Mouse (Mus musculus) lung, embryonic 14.5 days (tissue): ENCODE results near the gene Cytip. TPM values are rescaled to one million over a fixed set of nuclear protein-coding genes. Genes with fewer than 3 reads are reported as not detected.
"Not testable (repeated sequence)": the region's sequence is repeated elsewhere in the genome, so short reads cannot be mapped to it uniquely, and the experiment has no call there.

Source experiments
- ATAC-seq: fragments of 200-750 bp; cut with Nextera tagmentation; 2 replicates; pipeline ENCODE4 v1.8.0; 2017; ENCODE audit warnings: mild to moderate bottlenecking, moderate TSS enrichment, moderate library complexity; ENCODE audit not compliant: insufficient read depth
- DNase-seq: peaks from one replicate; pipeline ENCODE4 v3.0.0-alpha.2; 2015
- H3K27ac ChIP-seq: fragments of 300-500 bp; sonication (generic); 2 replicates; pipeline ENCODE4 v1.5.1; 2014; ENCODE audit warnings: low read depth, mild to moderate bottlenecking, moderate library complexity
- H3K27me3 ChIP-seq: fragments of 300-500 bp; sonication (generic); 2 replicates; pipeline ENCODE4 v1.6.1; 2014; ENCODE audit warnings: low read length, control low read depth; ENCODE audit not compliant: insufficient read depth
- H3K36me3 ChIP-seq: fragments of 300-500 bp; sonication (generic); 2 replicates; pipeline ENCODE4 v1.6.1; 2014; ENCODE audit warnings: control low read depth; ENCODE audit not compliant: insufficient read depth
- H3K4me1 ChIP-seq: fragments of 300-500 bp; sonication (generic); 2 replicates; pipeline ENCODE4 v1.6.1; 2014; ENCODE audit warnings: antibody characterized with exemption, control low read depth; ENCODE audit not compliant: insufficient read depth
- H3K4me2 ChIP-seq: fragments of 300-500 bp; sonication (generic); 2 replicates; pipeline ENCODE4 v1.6.1; 2014; ENCODE audit warnings: mild to moderate bottlenecking
- H3K4me3 ChIP-seq: fragments of 300-500 bp; sonication (generic); 2 replicates; pipeline ENCODE4 v1.5.1; 2014; ENCODE audit warnings: low read depth, low read length
- H3K9ac ChIP-seq: fragments of 300-500 bp; sonication (generic); 2 replicates; pipeline ENCODE4 v1.6.1; 2014
- H3K9me3 ChIP-seq: fragments of 300-500 bp; sonication (generic); 2 replicates; pipeline ENCODE4 v1.6.1; 2016; ENCODE audit warnings: low read depth, low read length, control low read depth
- CTCF ChIP-seq: IDR thresholded peaks from 2 replicates; pipeline ENCODE4 v1.5.1; 2016; ENCODE audit warnings: antibody characterized with exemption, low read depth
- WGBS: fragments of 180-500 bp; shearing (Covaris S2); extraction: QIAGEN DNeasy Blood & Tissue Kit; methylation state at CpG from one replicate; pipeline ENCODE4 v1.1.7; 2014; 5-methylcytosine and 5-hydroxymethylcytosine counted together
- polyA plus RNA-seq: library from polyadenylated mRNA; unstranded; fragments of >200 nt; fragmentation: Nextera tagmentation; extraction: Ambion mirVana; gene quantifications from 2 replicates; pipeline ENCODE4 v1.2.1, GENCODE M21; 2014

Gene Cytip
- polyA plus RNA-seq, 1 experiment from 2014 or later = 1.3 TPM

GRCm38 (mm10) chr2:58111105-58111504 lies 84.2 kb downstream of the Cytip start:
- ATAC-seq = no peak
- no peak overlapping the region for H3K27ac ChIP-seq
- no peaks in the 10 kb centered on the region for H3K36me3 ChIP-seq
- peak; percentile 7 for DNase-seq
- H3K4me1 ChIP-seq = no peaks in the 10 kb centered on the region
- no peaks in the 10 kb centered on the region for H3K9me3 ChIP-seq
- no peak for TF ChIP-seq CTCF
- 51% methylated on average over 4 of the region's 4 CpGs for WGBS
- H3K4me3 ChIP-seq = no peak overlapping the region
- no peaks in the 10 kb centered on the region for H3K27me3 ChIP-seq
- H3K9ac ChIP-seq = no peak overlapping the region
- H3K4me2 ChIP-seq = no peak overlapping the region

- WGBS = 85% methylated on average over 13 of the region's 16 CpGs
Measured at GRCm38 (mm10) chr2:58107887-58108286, 87.4 kb downstream of the Cytip start.

GRCm38 (mm10) chr2:58107046-58107445 lies 88.3 kb downstream of the Cytip start:
- Histone ChIP-seq H3K4me3 (no peak overlapping the region), H3K4me1 (no peaks in the 10 kb centered on the region), H3K27me3 (no peaks in the 10 kb centered on the region), H3K27ac (no peak overlapping the region), H3K4me2 (no peak overlapping the region), H3K9me3 (no peaks in the 10 kb centered on the region; the same call in 1 of the 2 replicates), H3K36me3 (no peaks in the 10 kb centered on the region), H3K9ac (no peak overlapping the region)
- no peak for TF ChIP-seq CTCF
- WGBS = 85% methylated on average over 6 of the region's 6 CpGs
- DNase-seq (no peak), ATAC-seq (no peak)

More at GRCm38 (mm10) chr2:58107887-58108286, 87.4 kb downstream of the Cytip start:
- H3K27me3 ChIP-seq, H3K9ac ChIP-seq, H3K4me3 ChIP-seq, DNase-seq, H3K4me1 ChIP-seq, H3K4me2 ChIP-seq, H3K36me3 ChIP-seq, H3K9me3 ChIP-seq, H3K27ac ChIP-seq, ATAC-seq: not testable (repeated sequence)

GRCm38 (mm10) chr2:58094818-58095217 lies 100.5 kb downstream of the Cytip start:
- Histone ChIP-seq H3K9ac (no peak overlapping the region), H3K36me3 (no peaks in the 10 kb centered on the region), H3K4me2 (no peak overlapping the region), H3K27me3 (no peaks in the 10 kb centered on the region), H3K4me1 (no peaks in the 10 kb centered on the region), H3K9me3 (no peaks in the 10 kb centered on the region), H3K4me3 (no peak overlapping the region), H3K27ac (no peak overlapping the region)
- ATAC-seq = no peak
- TF ChIP-seq CTCF = no peak
- no peak for DNase-seq
- 59% methylated on average over 1 of the region's 1 CpGs for WGBS

GRCm38 (mm10) chr2:58086420-58086819 lies 108.9 kb downstream of the Cytip start:
- no peak overlapping the region for H3K9ac ChIP-seq
- no peak overlapping the region for H3K27ac ChIP-seq
- H3K9me3 ChIP-seq = no peaks in the 10 kb centered on the region
- H3K4me2 ChIP-seq = no peak overlapping the region
- DNase-seq (no peak), ATAC-seq (no peak)
- no peaks in the 10 kb centered on the region for H3K4me1 ChIP-seq
- H3K36me3 ChIP-seq = no peaks in the 10 kb centered on the region
- H3K27me3 ChIP-seq = no peaks in the 10 kb centered on the region
- no peak overlapping the region for H3K4me3 ChIP-seq
- TF ChIP-seq CTCF = no peak
- 71% methylated on average over 1 of the region's 1 CpGs for WGBS

- no peak for TF ChIP-seq CTCF
- Histone ChIP-seq H3K36me3 (no peaks in the 10 kb centered on the region), H3K9me3 (no peaks in the 10 kb centered on the region), H3K4me2 (no peak overlapping the region), H3K27me3 (no peaks in the 10 kb centered on the region), H3K27ac (no peak overlapping the region), H3K4me3 (no peak overlapping the region), H3K9ac (no peak overlapping the region), H3K4me1 (no peaks in the 10 kb centered on the region)
- DNase-seq (no peak), ATAC-seq (no peak)
- WGBS = 49% methylated on average over 1 of the region's 1 CpGs
Measured at GRCm38 (mm10) chr2:58079849-58080248, 115.5 kb downstream of the Cytip start.

Other genes with a start within 250 kb of the Cytip start
- 1.3 and 1.8 TPM in 2 replicates for gene Galnt5, start 197.6 kb downstream of the Cytip start, polyA plus RNA-seq
- not detected in 2 replicates for gene Ermn, start 142.7 kb downstream of the Cytip start, polyA plus RNA-seq
- 0.67 and 1.1 TPM in 2 replicates for gene Acvr1c, start 162.4 kb upstream of the Cytip start, polyA plus RNA-seq